ENCODE assay signal across 9 mouse cellular contexts in genomic region chr19:38478948-38479347, GRCm38 (mm10). TPM values are rescaled to one million over a fixed set of nuclear protein-coding genes. Genes with fewer than 3 reads are reported as not detected.
DNase-seq lines count a peak whose midpoint lies in the region; ATAC-seq lines count a peak whose summit lies in the region.
"Had no signal": no experiment of that assay in that cellular context is flagged by ENCODE, and none has a peak within 500 bp of the region (broad histone marks: within the 10 kb centered on the region; RNA-seq: fewer than 3 reads in every experiment).

No protein-coding gene starts in this region.

- WGBS in intestine, embryonic 14.5 days, result 33% methylated on average over 7 of the region's 7 CpGs
- WGBS in midbrain, embryonic 15.5 days, result 7% methylated on average over 7 of the region's 7 CpGs

- H3K36me3 ChIP-seq in intestine, embryonic 14.5 days (ENCODE audit: control insufficient read depth, insufficient read depth, low read length), result no peaks in the 10 kb centered on the region
- H3K36me3 ChIP-seq in midbrain, embryonic 15.5 days (replicated peaks), result no peaks in the 10 kb centered on the region
- H3K36me3 ChIP-seq: liver, embryonic 13.5 days had no signal

- peaks cover 7% of the 10 kb centered on the region; the same call in 1 of the 2 replicates for H3K4me1 ChIP-seq in intestine, embryonic 14.5 days (replicated peaks; ENCODE audit: control insufficient read depth, insufficient read depth, low read length)
- H3K4me1 ChIP-seq in midbrain, embryonic 15.5 days, result peaks cover 39% of the 10 kb centered on the region
- H3K4me1 ChIP-seq: liver, embryonic 13.5 days had no signal

- 0 out of 2 replicates have a peak, but pooled peaks have one; percentile 56 for ATAC-seq in intestine, embryonic 14.5 days (replicated peaks; ENCODE audit: low FRiP score, low TSS enrichment, low read depth)
- peak; percentile 46 for ATAC-seq in midbrain, embryonic 15.5 days (replicated peaks)

- no peak overlapping the region for H3K9ac ChIP-seq in intestine, embryonic 14.5 days (ENCODE audit: low read length)
- H3K9ac ChIP-seq in midbrain, embryonic 15.5 days, result no peak overlapping the region
- H3K9ac ChIP-seq: liver, embryonic 13.5 days had no signal

- intact Hi-C loops in gastrocnemius, postnatal 36 days (cut with DNase I), result no loop called here

- no peak overlapping the region for H3K4me2 ChIP-seq in intestine, embryonic 14.5 days (ENCODE audit: low read length)
- peak overlapping the region; percentile 32 for H3K4me2 ChIP-seq in midbrain, embryonic 15.5 days
- H3K4me2 ChIP-seq: liver, embryonic 13.5 days had no signal

- H3K27ac ChIP-seq in intestine, embryonic 14.5 days (ENCODE audit: low read depth), result no peak overlapping the region
- H3K27ac ChIP-seq in midbrain, embryonic 15.5 days, result no peak overlapping the region
- H3K27ac ChIP-seq: liver, embryonic 13.5 days had no signal

- H3K9me3 ChIP-seq in intestine, embryonic 14.5 days (ENCODE audit: control insufficient read depth, low read length), result no peaks in the 10 kb centered on the region
- no peaks in the 10 kb centered on the region for H3K9me3 ChIP-seq in midbrain, embryonic 15.5 days
- H3K9me3 ChIP-seq: liver, embryonic 13.5 days had no signal

- peak; percentile 56 for DNase-seq in NIH3T3 (ENCODE audit: low read depth)
- DNase-seq in adrenal gland, postnatal 36 days, result peak; percentile 35 to 54
- peak; percentile 27 to 45 for DNase-seq in gastrocnemius, postnatal 36 days
- peak; percentile 70 for DNase-seq in intestine, embryonic 14.5 days (ENCODE audit: low spot score)
- DNase-seq in cerebellum, postnatal 25 days, result no peak
- DNase-seq in T-cell, adult 2 months (ENCODE audit: low spot score), result no peak
- no peak for DNase-seq in spleen, postnatal 14 days (ENCODE audit: low spot score in 2 of 2)
- DNase-seq: liver, embryonic 13.5 days had no signal

- H3K27me3 ChIP-seq in intestine, embryonic 14.5 days (replicated peaks; ENCODE audit: control insufficient read depth, insufficient read depth, low read length), result peaks cover 6% of the 10 kb centered on the region; the same call in 1 of the 2 replicates
- H3K27me3 ChIP-seq in midbrain, embryonic 15.5 days (replicated peaks), result peaks cover 34% of the 10 kb centered on the region

- no peak overlapping the region for H3K4me3 ChIP-seq in intestine, embryonic 14.5 days (ENCODE audit: low read depth, low read length)
- H3K4me3 ChIP-seq in midbrain, embryonic 15.5 days, result no peak overlapping the region
- H3K4me3 ChIP-seq: liver, embryonic 13.5 days had no signal

RNA-seq across cellular contexts. Expression of gene Plce1, which starts 2.0 kb away (rescaled TPM):
- 1 to 10 TPM; 6.5 to 8.9 TPM for total RNA-seq in adrenal gland, postnatal 36 days (2021)
- total RNA-seq in gastrocnemius, postnatal 36 days (2021), result 1 to 10 TPM; 7.2 to 9.3 TPM
- polyA plus RNA-seq in intestine, embryonic 14.5 days (2014; fragmentation: Nextera tagmentation; extraction: Ambion mirVana), result 6.7 and 6.8 TPM in 2 replicates
- 4.0 and 5.1 TPM in 2 replicates for polyA plus RNA-seq in midbrain, embryonic 15.5 days (2015; fragmentation: Nextera tagmentation; extraction: Ambion mirVana)

Comparison
In these comparisons a context has a peak if more than half of its experiments do, and no peak if none do; other contexts are left out.
1. DNase-seq: peak in NIH3T3 (single experiment), adrenal gland, postnatal 36 days (2 of 2), gastrocnemius, postnatal 36 days (2 of 2) and intestine, embryonic 14.5 days (single experiment); none in cerebellum, postnatal 25 days (0 of 2), T-cell, adult 2 months (single experiment) and spleen, postnatal 14 days (0 of 2).